ENCODE assay signal across 11 mouse cellular contexts in the genomic region with DNA sequence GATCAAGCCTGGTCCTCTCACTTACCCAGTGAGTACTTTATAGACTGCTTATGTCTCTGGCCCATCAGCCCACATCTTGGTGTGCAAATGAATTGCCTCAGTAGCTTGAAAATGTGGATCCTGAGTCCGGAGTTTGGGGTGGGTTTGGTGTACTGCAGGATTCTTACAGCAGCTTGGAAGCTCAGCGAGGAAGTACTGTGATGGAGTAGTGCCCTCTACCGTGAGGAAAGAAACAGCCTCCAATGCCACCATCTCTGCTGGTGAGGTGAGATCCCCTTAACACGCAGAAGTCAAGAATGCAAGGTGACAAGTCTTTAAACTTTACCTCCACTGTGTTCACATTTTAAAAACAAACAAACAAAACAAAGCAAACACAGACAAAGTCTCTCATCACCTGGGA.
A peak's percentile ranks its signal among the peaks of the same experiment; 100 is the strongest.
DNase-seq lines count a peak whose midpoint lies in the region; ATAC-seq and TF ChIP-seq lines count a peak whose summit lies in the region.
"Had no signal": no experiment of that assay in that cellular context is flagged by ENCODE, and none has a peak within 500 bp of the region (broad histone marks: within the 10 kb centered on the region; RNA-seq: fewer than 3 reads in every experiment).

No protein-coding gene starts in this region.

- WGBS in hindbrain, postnatal 0 days = 61% methylated on average over 4 of the region's 4 CpGs
- WGBS in hindbrain, embryonic 13.5 days = 67% methylated on average over 4 of the region's 4 CpGs
- 35% methylated on average over 4 of the region's 4 CpGs for WGBS in lung, embryonic 14.5 days
- 47% methylated on average over 4 of the region's 4 CpGs for WGBS in limb, embryonic 10.5 days

- no peak overlapping the region for H3K4me3 ChIP-seq in hindbrain, postnatal 0 days (ENCODE audit: low read length)
- no peak overlapping the region for H3K4me3 ChIP-seq in hindbrain, embryonic 13.5 days
- H3K4me3 ChIP-seq in ES-Bruce4 (ENCODE audit: low read depth, low read length) = no peak overlapping the region
- H3K4me3 ChIP-seq in lung, embryonic 14.5 days (ENCODE audit: low read depth, low read length) = no peak overlapping the region
- H3K4me3 ChIP-seq in limb, embryonic 10.5 days = no peak overlapping the region
- H3K4me3 ChIP-seq: embryonic facial prominence, embryonic 12.5 days had no signal

- no peak for TF ChIP-seq POLR2A in ES-Bruce4 (IDR thresholded peaks at IDR 0.05; ENCODE audit: insufficient read depth, low read length)

- peaks cover 5% of the 10 kb centered on the region; the same call in 1 of the 2 replicates for H3K4me1 ChIP-seq in hindbrain, postnatal 0 days (ENCODE audit: insufficient read depth, low read length)
- peaks cover 22% of the 10 kb centered on the region for H3K4me1 ChIP-seq in hindbrain, embryonic 13.5 days (replicated peaks)
- H3K4me1 ChIP-seq in ES-Bruce4 (ENCODE audit: control insufficient read depth, insufficient read depth, low read length) = no peaks in the 10 kb centered on the region
- peaks cover 12% of the 10 kb centered on the region for H3K4me1 ChIP-seq in lung, embryonic 14.5 days (ENCODE audit: insufficient read depth)
- H3K4me1 ChIP-seq in limb, embryonic 10.5 days = peaks cover 41% of the 10 kb centered on the region

- H3K4me2 ChIP-seq in hindbrain, postnatal 0 days (ENCODE audit: low read depth, low read length) = no peak overlapping the region
- no peak overlapping the region for H3K4me2 ChIP-seq in hindbrain, embryonic 13.5 days
- no peak overlapping the region for H3K4me2 ChIP-seq in lung, embryonic 14.5 days
- H3K4me2 ChIP-seq: embryonic facial prominence, embryonic 12.5 days; hindbrain, embryonic 14.5 days had no signal

- no peak overlapping the region for H3K27ac ChIP-seq in hindbrain, postnatal 0 days
- H3K27ac ChIP-seq in hindbrain, embryonic 13.5 days = no peak overlapping the region
- H3K27ac ChIP-seq in ES-Bruce4 (ENCODE audit: insufficient read depth, low read length) = no peak overlapping the region
- no peak overlapping the region for H3K27ac ChIP-seq in lung, embryonic 14.5 days (ENCODE audit: low read depth)
- H3K27ac ChIP-seq in limb, embryonic 10.5 days = no peak overlapping the region
- H3K27ac ChIP-seq: embryonic facial prominence, embryonic 12.5 days; hindbrain, embryonic 14.5 days; macrophage had no signal

- H3K36me3 ChIP-seq in hindbrain, postnatal 0 days (ENCODE audit: insufficient read depth, low read length) = no peaks in the 10 kb centered on the region
- no peaks in the 10 kb centered on the region for H3K36me3 ChIP-seq in hindbrain, embryonic 13.5 days
- no peaks in the 10 kb centered on the region for H3K36me3 ChIP-seq in ES-Bruce4 (ENCODE audit: control insufficient read depth, insufficient read depth, low read length, poor library complexity, severe bottlenecking)
- H3K36me3 ChIP-seq in lung, embryonic 14.5 days (ENCODE audit: insufficient read depth) = no peaks in the 10 kb centered on the region; the same call in 1 of the 2 replicates
- H3K36me3 ChIP-seq in limb, embryonic 10.5 days = 0 out of 2 replicates have a peak, but pooled peaks cover 2% of the 10 kb centered on the region
- H3K36me3 ChIP-seq: embryonic facial prominence, embryonic 12.5 days had no signal

- H3K27me3 ChIP-seq in hindbrain, postnatal 0 days (ENCODE audit: insufficient read depth, low read length) = no peaks in the 10 kb centered on the region
- no peaks in the 10 kb centered on the region for H3K27me3 ChIP-seq in hindbrain, embryonic 13.5 days
- H3K27me3 ChIP-seq in ES-Bruce4 (ENCODE audit: control insufficient read depth, insufficient read depth, low read length, poor library complexity, severe bottlenecking) = no peaks in the 10 kb centered on the region
- H3K27me3 ChIP-seq in lung, embryonic 14.5 days (ENCODE audit: insufficient read depth, low read length) = no peaks in the 10 kb centered on the region
- no peaks in the 10 kb centered on the region for H3K27me3 ChIP-seq in limb, embryonic 10.5 days (ENCODE audit: low read depth, poor library complexity, severe bottlenecking)
- H3K27me3 ChIP-seq: embryonic facial prominence, embryonic 12.5 days had no signal

- TF ChIP-seq CTCF in hindbrain, postnatal 0 days (IDR thresholded peaks at IDR 0.05; ENCODE audit: low read depth) = peak; percentile 66
- peak; percentile 10 for TF ChIP-seq CTCF in ES-Bruce4 (IDR thresholded peaks at IDR 0.05; ENCODE audit: low read depth, low read length)
- peak; percentile 68 for TF ChIP-seq CTCF in lung, embryonic 14.5 days (IDR thresholded peaks at IDR 0.05; ENCODE audit: low read depth)

- no peak overlapping the region for H3K9ac ChIP-seq in hindbrain, postnatal 0 days (replicated peaks; ENCODE audit: low read length)
- no peak overlapping the region for H3K9ac ChIP-seq in hindbrain, embryonic 13.5 days
- H3K9ac ChIP-seq in ES-Bruce4 (ENCODE audit: low read depth, poor library complexity, severe bottlenecking) = no peak overlapping the region
- H3K9ac ChIP-seq in lung, embryonic 14.5 days = no peak overlapping the region
- H3K9ac ChIP-seq: embryonic facial prominence, embryonic 12.5 days; hindbrain, embryonic 14.5 days had no signal

- DNase-seq in hindbrain, postnatal 0 days (ENCODE audit: low spot score) = peak; percentile 42
- peak; percentile 19 to 32 for DNase-seq in frontal cortex, postnatal 14 days (ENCODE audit: low spot score in 2 of 2)
- peak; percentile 68 for DNase-seq in lung, embryonic 14.5 days
- DNase-seq in limb, embryonic 10.5 days (ENCODE audit: low spot score) = no peak
- DNase-seq in spleen, postnatal 4 days (ENCODE audit: low spot score in 2 of 2) = no peak
- no peak for DNase-seq in yolk sac, embryonic 10.5 days (ENCODE audit: low spot score)

- no peaks in the 10 kb centered on the region for H3K9me3 ChIP-seq in hindbrain, postnatal 0 days (ENCODE audit: low read length)
- no peaks in the 10 kb centered on the region for H3K9me3 ChIP-seq in hindbrain, embryonic 13.5 days
- no peaks in the 10 kb centered on the region for H3K9me3 ChIP-seq in ES-Bruce4 (replicated peaks; ENCODE audit: control insufficient read depth, insufficient read depth, low read length, poor library complexity, severe bottlenecking)
- H3K9me3 ChIP-seq in lung, embryonic 14.5 days (ENCODE audit: low read depth, low read length) = no peaks in the 10 kb centered on the region
- H3K9me3 ChIP-seq in limb, embryonic 10.5 days (replicated peaks) = no peaks in the 10 kb centered on the region
- H3K9me3 ChIP-seq: embryonic facial prominence, embryonic 12.5 days had no signal

- TF ChIP-seq EP300 in ES-Bruce4 (IDR thresholded peaks at IDR 0.05; ENCODE audit: insufficient read depth, low read depth, low read length) = no peak

- ATAC-seq in hindbrain, postnatal 0 days = no peak
- no peak for ATAC-seq in hindbrain, embryonic 13.5 days (ENCODE audit: low FRiP score)
- ATAC-seq in lung, embryonic 14.5 days (ENCODE audit: insufficient read depth) = no peak

Comparison
In these comparisons a context has a peak if more than half of its experiments do, and no peak if none do; other contexts are left out.
1. DNase-seq: peak in hindbrain, postnatal 0 days (single experiment), frontal cortex, postnatal 14 days (2 of 2) and lung, embryonic 14.5 days (single experiment); none in limb, embryonic 10.5 days (single experiment), spleen, postnatal 4 days (0 of 2) and yolk sac, embryonic 10.5 days (single experiment).
2. CTCF ChIP-seq: peak in every context shown above with its lines; median percentile 68 in lung, embryonic 14.5 days; 66 in hindbrain, postnatal 0 days; 10 in ES-Bruce4.